Mouse (Mus musculus) MEL (cell line): Measurements from ENCODE around the gene Dda1. TPM values are rescaled to one million over a fixed set of nuclear protein-coding genes. Genes with fewer than 3 reads are reported as not detected.

Experiments used
- DNase-seq: peaks from one replicate; pipeline ENCODE4 v3.0.0; 2011; ENCODE audit warnings: low read depth, low spot score
- H3K27ac ChIP-seq: 2 replicates; pipeline ENCODE4 v1.5.1; 2012; ENCODE audit warnings: low read depth, mild to moderate bottlenecking, control low read depth, low read length, moderate library complexity; ENCODE audit not compliant: control insufficient read depth
- H3K27me3 ChIP-seq, 2 experiments: fragments of 150-350 bp in 1 of 2; sonication (generic) in 1 of 2; 2 replicates each; pipeline ENCODE4 v1.6.1; 2012; ENCODE audit warnings: low read length in 2 of 2, mild to moderate bottlenecking in 2 of 2, improper control_type of control experiment in 1 of 2, moderate library complexity in 1 of 2; ENCODE audit not compliant: insufficient read depth in 2 of 2, control insufficient read depth in 1 of 2
- H3K36me3 ChIP-seq, 2 experiments: 2 replicates each; pipeline ENCODE4 v1.6.1; 2012 to 2014; ENCODE audit warnings: low read length in 2 of 2, improper control_type of control experiment in 1 of 2, inconsistent platforms in 1 of 2, mild to moderate bottlenecking in 1 of 2; ENCODE audit not compliant: insufficient read depth in 2 of 2, control insufficient read depth in 1 of 2
- H3K4me1 ChIP-seq, 2 experiments: fragments of 150-350 bp in 1 of 2; sonication (generic) in 1 of 2; 2 replicates each; pipeline ENCODE4 v1.6.1; 2012; ENCODE audit warnings: low read length in 2 of 2, improper control_type of control experiment in 1 of 2, mild to moderate bottlenecking in 1 of 2; ENCODE audit not compliant: insufficient read depth in 2 of 2, control insufficient read depth in 1 of 2
- H3K4me3 ChIP-seq, 2 experiments: fragments of 150-350 bp in 1 of 2; sonication (generic) in 1 of 2; 2 replicates each; pipeline ENCODE4 v1.5.1; 2012; ENCODE audit warnings: low read depth in 2 of 2, low read length in 2 of 2, mild to moderate bottlenecking in 2 of 2, moderate library complexity in 2 of 2, control low read depth in 1 of 2, improper control_type of control experiment in 1 of 2; ENCODE audit not compliant: control insufficient read depth in 1 of 2, insufficient read depth in 1 of 2
- H3K79me2 ChIP-seq: 2 replicates; pipeline ENCODE4 v1.6.1; 2012; ENCODE audit warnings: mild to moderate bottlenecking, low read length, moderate library complexity; ENCODE audit not compliant: control insufficient read depth, poor library complexity, insufficient read depth
- H3K9ac ChIP-seq: 2 replicates; pipeline ENCODE4 v1.6.1; 2012; ENCODE audit warnings: low read depth, mild to moderate bottlenecking, control low read depth, low read length, moderate library complexity; ENCODE audit not compliant: control insufficient read depth, poor library complexity, severe bottlenecking
- H3K9me3 ChIP-seq: fragments of 150-350 bp; sonication (generic); replicated peaks from 2 replicates; pipeline ENCODE4 v1.6.1; 2012; ENCODE audit warnings: mild to moderate bottlenecking, low read length, improper control_type of control experiment, moderate library complexity; ENCODE audit not compliant: insufficient read depth
- CHD2 ChIP-seq: IDR thresholded peaks from 2 replicates; pipeline ENCODE4 v1.6.1; 2011; ENCODE audit warnings: low read length, improper control_type of control experiment
- CTCF ChIP-seq, 3 experiments: IDR thresholded peaks in 2 of 3; conservative IDR thresholded peaks in 1 of 3; 2 replicates each; pipeline ENCODE4 v1.5.1; 2011 to 2012; ENCODE audit warnings: low read length in 3 of 3, low read depth in 2 of 3, mild to moderate bottlenecking in 2 of 3, improper control_type of control experiment in 1 of 3, inconsistent platforms in 1 of 3, mixed read lengths in 1 of 3, moderate library complexity in 1 of 3; ENCODE audit not compliant: control insufficient read depth in 1 of 3, insufficient read depth in 1 of 3, poor library complexity in 1 of 3, severe bottlenecking in 1 of 3
- E2F4 ChIP-seq: IDR thresholded peaks from 2 replicates; pipeline ENCODE4 v1.6.1; 2011; ENCODE audit warnings: low read depth, low read length, improper control_type of control experiment, borderline replicate concordance
- ELF1 ChIP-seq: IDR thresholded peaks from 2 replicates; pipeline ENCODE4 v1.6.1; 2014; ENCODE audit warnings: low read depth, mild to moderate bottlenecking, inconsistent platforms, low read length, improper control_type of control experiment, moderate library complexity
- GABPA ChIP-seq: IDR thresholded peaks from 2 replicates; pipeline ENCODE4 v1.6.1; 2012; ENCODE audit warnings: low read depth, mild to moderate bottlenecking, inconsistent platforms, low read length, improper control_type of control experiment, moderate library complexity
- GATA1 ChIP-seq: IDR thresholded peaks from 2 replicates; pipeline ENCODE4 v1.6.1; 2011; ENCODE audit warnings: low read depth, low read length, improper control_type of control experiment
- HCFC1 ChIP-seq: IDR thresholded peaks from 2 replicates; pipeline ENCODE4 v1.6.1; 2012; ENCODE audit warnings: low read depth, mild to moderate bottlenecking, inconsistent platforms, low read length, improper control_type of control experiment, moderate library complexity
- MAFK ChIP-seq: IDR thresholded peaks from 2 replicates; pipeline ENCODE4 v1.6.1; 2011; ENCODE audit warnings: low read depth, mild to moderate bottlenecking, low read length, improper control_type of control experiment, borderline replicate concordance
- MAX ChIP-seq: IDR thresholded peaks from 2 replicates; pipeline ENCODE4 v1.6.1; 2011; ENCODE audit warnings: low read length, improper control_type of control experiment
- MAZ ChIP-seq: IDR thresholded peaks from 2 replicates; pipeline ENCODE4 v1.6.1; 2012; ENCODE audit warnings: low read depth, mild to moderate bottlenecking, inconsistent platforms, low read length, improper control_type of control experiment
- MEF2A ChIP-seq: IDR thresholded peaks from 2 replicates; pipeline ENCODE4 v1.6.1; 2014; ENCODE audit warnings: low read depth, mild to moderate bottlenecking, inconsistent platforms, low read length, improper control_type of control experiment; ENCODE audit not compliant: poor library complexity, insufficient replicate concordance, severe bottlenecking; ENCODE audit errors: extremely low read depth
- MYB ChIP-seq: IDR thresholded peaks from 2 replicates; pipeline ENCODE4 v1.6.1; 2011; ENCODE audit warnings: mild to moderate bottlenecking, low read depth, low read length, improper control_type of control experiment
- MYC ChIP-seq: IDR thresholded peaks from 2 replicates; pipeline ENCODE4 v1.6.1; 2011; ENCODE audit warnings: low read depth, mild to moderate bottlenecking, low read length, improper control_type of control experiment, moderate library complexity
- NELFE ChIP-seq: IDR thresholded peaks from 2 replicates; pipeline ENCODE4 v1.6.1; 2011; ENCODE audit warnings: low read depth, low read length, improper control_type of control experiment
- NRF1 ChIP-seq: IDR thresholded peaks from 2 replicates; pipeline ENCODE4 v1.6.1; 2014; ENCODE audit warnings: low read depth, mild to moderate bottlenecking, inconsistent platforms, low read length, improper control_type of control experiment, moderate library complexity; ENCODE audit not compliant: poor library complexity, insufficient read depth, severe bottlenecking
- POLR2A ChIP-seq, 2 experiments: IDR thresholded peaks; 2 replicates each; pipeline ENCODE4 v1.6.1; 2011 to 2012; ENCODE audit warnings: low read length in 2 of 2, mild to moderate bottlenecking in 2 of 2, control low read depth in 1 of 2, improper control_type of control experiment in 1 of 2, low read depth in 1 of 2, moderate library complexity in 1 of 2; ENCODE audit not compliant: control insufficient read depth in 1 of 2, insufficient read depth in 1 of 2, poor library complexity in 1 of 2
- RCOR1 ChIP-seq: IDR thresholded peaks from 2 replicates; pipeline ENCODE4 v1.6.1; 2012; ENCODE audit warnings: low read depth, mild to moderate bottlenecking, inconsistent platforms, low read length, improper control_type of control experiment
- SIN3A ChIP-seq: IDR thresholded peaks from 2 replicates; pipeline ENCODE4 v1.6.1; 2012; ENCODE audit warnings: low read length, improper control_type of control experiment, inconsistent platforms
- TBP ChIP-seq: IDR thresholded peaks from 2 replicates; pipeline ENCODE4 v1.8.0; 2011; ENCODE audit warnings: low read depth, low read length, improper control_type of control experiment
- TCF12 ChIP-seq: IDR thresholded peaks from 2 replicates; pipeline ENCODE4 v1.6.1; 2014; ENCODE audit warnings: low read depth, mild to moderate bottlenecking, inconsistent platforms, low read length, improper control_type of control experiment, moderate library complexity
- UBTF ChIP-seq: IDR thresholded peaks from 2 replicates; pipeline ENCODE4 v1.6.1; 2012; ENCODE audit warnings: low read depth, mild to moderate bottlenecking, inconsistent platforms, low read length, improper control_type of control experiment, moderate library complexity, borderline replicate concordance; ENCODE audit not compliant: insufficient read depth
- USF2 ChIP-seq, 2 experiments: IDR thresholded peaks; 2 replicates each; pipeline ENCODE4 v1.6.1; 2011 to 2012; ENCODE audit warnings: improper control_type of control experiment in 2 of 2, low read length in 2 of 2, borderline replicate concordance in 1 of 2, inconsistent platforms in 1 of 2, low read depth in 1 of 2, mild to moderate bottlenecking in 1 of 2; ENCODE audit not compliant: insufficient read depth in 1 of 2
- ZMIZ1 ChIP-seq: IDR thresholded peaks from 2 replicates; pipeline ENCODE4 v1.6.1; 2012; ENCODE audit warnings: low read depth, mild to moderate bottlenecking, inconsistent platforms, low read length, improper control_type of control experiment, moderate library complexity
- polyA plus RNA-seq, 2 experiments: library from polyadenylated mRNA; stranded (reverse) in 1 of 2; unstranded in 1 of 2; fragments of >175 nt in 1 of 2; fragments of >200 nt in 1 of 2; gene quantifications; 2 replicates each; pipeline versions ENCODE4 v1.2.1 to v1.2.4; 2012; ENCODE audit warnings: low replicate concordance in 2 of 2, low read depth in 1 of 2; ENCODE audit not compliant: insufficient read length in 2 of 2, insufficient read depth in 1 of 2, missing spikeins in 1 of 2
- total RNA-seq: library from RNA; depleted of rRNA; stranded (reverse); fragments of 300-350 nt; gene quantifications from 2 replicates; pipeline ENCODE4 v1.2.3, GENCODE M21; 2012

The Dda1 gene
- total and polyA plus RNA-seq, 3 experiments, result 59.6 to 110 TPM; not detected in 1

DNA sequence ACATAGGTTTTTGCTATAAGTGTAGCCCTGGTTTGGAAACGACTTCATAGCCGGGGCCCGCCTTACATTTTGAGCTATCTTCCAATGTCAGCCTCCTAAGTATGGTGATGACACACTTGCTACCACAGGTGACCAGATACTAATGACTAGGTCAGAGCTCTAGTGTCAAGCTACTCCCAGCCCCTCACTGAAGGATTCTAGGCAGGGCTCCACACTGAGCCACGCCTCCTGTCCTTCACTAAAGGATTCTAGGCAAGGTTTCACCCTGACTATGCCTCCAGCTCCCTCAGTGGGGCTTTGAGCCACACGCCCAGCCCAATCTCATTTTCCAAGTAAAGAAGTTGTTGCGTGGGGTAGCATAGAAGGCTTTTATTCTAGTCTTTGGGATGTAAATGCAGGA lies 8.3 kb upstream of the Dda1 start:
- H3K36me3 ChIP-seq, result peaks cover 0 to 5% of the 10 kb centered on the region in 2 experiments; a peak in 1 of 4 replicates
- peaks cover 7% of the 10 kb centered on the region; the same call in 1 of the 2 replicates for H3K79me2 ChIP-seq
- peaks cover 0 to 6% of the 10 kb centered on the region in 2 experiments; a peak in 1 of 4 replicates for H3K4me1 ChIP-seq
- TF ChIP-seq MAZ (no peak), CTCF (IDR thresholded peaks at IDR 0.05 in 2 of 3, conservative IDR thresholded peaks at IDR 0.05 in 1 of 3; ENCODE audit: control insufficient read depth in 1 of 3, insufficient read depth in 1 of 3, low read depth in 2 of 3, low read length in 3 of 3, poor library complexity in 1 of 3, severe bottlenecking in 1 of 3) (no peak), RCOR1 (no peak), TCF12 (no peak), MYB (no peak), GABPA (no peak), USF2 (IDR thresholded peaks at IDR 0.05; ENCODE audit: borderline replicate concordance in 1 of 2, insufficient read depth in 1 of 2, low read depth in 1 of 2, low read length in 2 of 2) (no peak), UBTF (no peak), HCFC1 (no peak), POLR2A (IDR thresholded peaks at IDR 0.05; ENCODE audit: control insufficient read depth in 1 of 2, insufficient read depth in 1 of 2, low read depth in 1 of 2, low read length in 2 of 2, poor library complexity in 1 of 2) (no peak), E2F4 (no peak), TBP (no peak), CHD2 (no peak)
- DNase-seq, result no peak
- no peaks in the 10 kb centered on the region for H3K27me3 ChIP-seq
- no peak overlapping the region for H3K4me3 ChIP-seq
- H3K9ac ChIP-seq, result no peak overlapping the region
- H3K27ac ChIP-seq, result no peak overlapping the region
- no peaks in the 10 kb centered on the region for H3K9me3 ChIP-seq

DNA sequence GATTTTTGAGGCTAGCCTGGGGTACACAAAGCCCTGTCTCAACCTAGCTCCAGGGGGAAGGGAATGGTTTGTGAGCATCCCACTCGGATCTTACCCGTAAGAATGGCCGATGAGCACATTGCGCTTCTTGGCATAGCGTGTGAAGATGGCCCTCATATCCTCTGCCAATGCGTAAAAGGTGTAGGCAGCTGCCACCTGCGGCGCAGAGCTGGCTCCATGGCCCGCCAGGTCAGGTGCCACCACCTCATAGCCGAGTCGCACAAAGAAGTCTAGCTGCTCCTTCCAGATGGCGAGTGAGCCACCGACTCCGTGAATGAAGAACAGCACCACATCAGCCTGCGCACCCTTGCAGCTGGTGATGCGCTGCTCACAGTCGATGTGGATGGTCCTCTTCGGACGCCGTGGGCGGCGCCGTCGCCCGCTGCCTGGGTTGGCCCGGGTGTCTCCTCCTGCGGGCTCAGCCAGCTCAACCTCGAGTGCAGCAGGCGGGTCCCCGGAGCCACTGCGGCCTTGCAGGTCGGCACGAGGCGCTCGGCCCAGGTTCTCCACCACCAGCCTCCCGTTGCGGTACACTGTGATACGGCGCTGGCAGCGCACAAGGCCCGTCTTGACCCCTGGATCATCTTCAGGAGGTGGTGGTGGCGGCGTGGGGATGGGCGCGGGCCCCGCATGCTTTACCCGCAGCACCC lies 7.7 kb upstream of the Dda1 start:
- Histone ChIP-seq H3K9me3 (no peaks in the 10 kb centered on the region), H3K27me3 (no peaks in the 10 kb centered on the region), H3K79me2 (peaks cover 7% of the 10 kb centered on the region; the same call in 1 of the 2 replicates), H3K27ac (no peak overlapping the region), H3K4me1 (peaks cover 0 to 10% of the 10 kb centered on the region in 2 experiments; a peak in 2 of 4 replicates), H3K4me3 (no peak overlapping the region), H3K36me3 (peaks cover 0 to 7% of the 10 kb centered on the region in 2 experiments; a peak in 1 of 4 replicates), H3K9ac (no peak overlapping the region)
- TF ChIP-seq NELFE (no peak), ELF1 (no peak), ZMIZ1 (no peak), GATA1 (no peak), UBTF (no peak), E2F4 (no peak), RCOR1 (no peak), MAX (no peak), MEF2A (no peak), USF2 (IDR thresholded peaks at IDR 0.05; ENCODE audit: borderline replicate concordance in 1 of 2, insufficient read depth in 1 of 2, low read depth in 1 of 2, low read length in 2 of 2) (no peak), SIN3A (no peak), MYB (no peak), TCF12 (no peak), MYC (no peak), NRF1 (no peak), MAFK (no peak)
- no peak for DNase-seq
